Mouse (Mus musculus): Measurements from ENCODE around the gene Gh.

DNA sequence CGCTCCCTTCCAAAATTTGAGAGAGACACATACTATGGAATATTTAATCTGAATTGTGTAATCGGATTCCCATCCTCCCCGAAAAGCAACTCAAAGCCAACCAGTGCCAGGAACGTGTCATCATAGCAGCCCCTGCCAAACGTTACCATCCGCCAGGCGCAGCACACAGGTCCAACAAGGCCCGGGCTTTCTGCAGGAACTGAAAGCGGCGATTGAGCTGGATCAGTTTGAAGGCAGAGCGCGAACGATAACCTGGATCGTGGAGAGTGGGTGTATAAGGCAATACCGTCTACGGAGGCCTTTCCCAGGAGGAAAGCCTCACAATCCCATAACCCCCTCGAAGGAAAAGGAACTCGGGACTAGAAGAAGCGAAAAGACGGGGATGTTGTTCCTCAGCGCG, 46.5 kb downstream of the Gh start:
- TF ChIP-seq CTCF (IDR thresholded peaks at IDR 0.05; ENCODE audit: low read depth) (0 out of 2 replicates have a peak, but pooled peaks have one; percentile 3), EP300 (IDR thresholded peaks at IDR 0.05; ENCODE audit: low read depth) (no peak)
